ENCODE assay signal across 8 mouse cellular contexts in the genomic region with DNA sequence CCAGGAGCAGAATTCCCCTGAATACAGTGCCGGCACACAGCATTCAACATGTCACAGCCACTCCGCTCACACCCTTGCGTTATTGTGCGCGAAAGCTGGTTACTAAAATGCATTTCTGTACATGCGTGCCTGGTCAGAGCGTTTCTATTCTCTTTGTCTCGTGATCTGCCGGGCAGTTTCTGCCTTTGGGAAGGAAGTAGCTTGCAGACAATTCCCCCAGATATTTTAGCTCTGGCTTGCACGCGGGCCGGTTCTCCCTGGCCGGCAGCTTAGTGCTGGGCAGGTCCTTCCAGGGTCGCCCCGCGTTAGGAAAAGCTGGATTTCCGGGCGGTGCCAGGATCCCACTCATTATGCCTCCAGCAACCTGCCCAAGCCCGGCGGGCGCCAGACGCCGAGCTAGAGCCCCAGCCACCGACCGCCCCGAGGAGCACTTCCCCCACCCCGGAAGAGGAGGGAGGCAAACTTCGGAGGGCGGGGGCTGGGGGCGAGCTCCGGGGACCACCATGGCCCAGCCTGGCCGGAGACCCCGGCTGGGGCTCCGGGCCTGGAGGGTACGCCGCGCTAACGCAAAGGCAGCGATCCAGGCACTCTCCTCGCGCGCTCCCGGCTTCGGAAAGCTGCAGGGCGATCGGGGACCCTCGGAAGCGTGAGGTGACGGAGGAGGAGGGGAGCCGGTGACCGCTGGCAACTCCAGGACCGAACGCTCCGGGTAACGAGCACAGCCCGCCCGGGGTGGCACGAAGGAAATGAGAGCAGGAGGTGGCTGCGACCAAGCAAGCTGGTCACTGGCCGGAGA. TPM values are rescaled to one million over a fixed set of nuclear protein-coding genes. Genes with fewer than 3 reads are reported as not detected.
DNase-seq lines count a peak whose midpoint lies in the region; ATAC-seq and TF ChIP-seq lines count a peak whose summit lies in the region.

No protein-coding gene starts in this region.

- peak in 1 of 2 experiments; percentile 17 for DNase-seq in layer of hippocampus, adult 2 months (ENCODE audit: low spot score in 2 of 2)
- no peak for DNase-seq in layer of hippocampus, adult 9-10 months (ENCODE audit: low spot score)
- DNase-seq in cerebellum, adult 9-11 months = peak; percentile 74
- DNase-seq in forelimb bud, embryonic 11.5 days (ENCODE audit: low read depth, low spot score) = peak; percentile 61
- DNase-seq in liver = peak; percentile 53

- peak; percentile 41 for ATAC-seq in hindbrain, embryonic 16.5 days
- ATAC-seq in midbrain, embryonic 16.5 days = peak; percentile 58
- ATAC-seq in stomach, embryonic 15.5 days (ENCODE audit: insufficient read depth, low FRiP score, low read depth) = peak; percentile 2; the same call in 1 of the 2 replicates

- peak overlapping the region; percentile 97 for H3K9ac ChIP-seq in hindbrain, embryonic 16.5 days (ENCODE audit: low read depth, low read length)
- peak overlapping the region; percentile 95 for H3K9ac ChIP-seq in midbrain, embryonic 16.5 days (ENCODE audit: low read depth, low read length)
- peak overlapping the region; percentile 99 for H3K9ac ChIP-seq in stomach, embryonic 15.5 days

- no peaks in the 10 kb centered on the region for H3K36me3 ChIP-seq in hindbrain, embryonic 16.5 days (ENCODE audit: control insufficient read depth, insufficient read depth, low read length)
- no peaks in the 10 kb centered on the region for H3K36me3 ChIP-seq in midbrain, embryonic 16.5 days (ENCODE audit: control insufficient read depth, insufficient read depth, low read length)
- no peaks in the 10 kb centered on the region for H3K36me3 ChIP-seq in stomach, embryonic 15.5 days

- no peak for TF ChIP-seq CTCF in layer of hippocampus, adult 2 months (conservative IDR thresholded peaks at IDR 0.05)

- under 1% methylated on average over 59 of the region's 60 CpGs for WGBS in hindbrain, embryonic 16.5 days
- under 1% methylated on average over 57 of the region's 60 CpGs for WGBS in midbrain, embryonic 16.5 days
- WGBS in stomach, embryonic 15.5 days = under 1% methylated on average over 60 of the region's 60 CpGs

- H3K27ac ChIP-seq in layer of hippocampus, adult 2 months = peak overlapping the region; percentile 91
- H3K27ac ChIP-seq in hindbrain, embryonic 16.5 days (ENCODE audit: low read depth, low read length) = peak overlapping the region; percentile 97
- H3K27ac ChIP-seq in midbrain, embryonic 16.5 days (ENCODE audit: low read length) = peak overlapping the region; percentile 97
- peak overlapping the region; percentile 98 for H3K27ac ChIP-seq in stomach, embryonic 15.5 days

- no peaks in the 10 kb centered on the region for H3K9me3 ChIP-seq in hindbrain, embryonic 16.5 days (ENCODE audit: control insufficient read depth, low read length)
- no peaks in the 10 kb centered on the region for H3K9me3 ChIP-seq in midbrain, embryonic 16.5 days (replicated peaks; ENCODE audit: control insufficient read depth, low read length, poor library complexity, severe bottlenecking)
- H3K9me3 ChIP-seq in stomach, embryonic 15.5 days = no peaks in the 10 kb centered on the region

- H3K27me3 ChIP-seq in hindbrain, embryonic 16.5 days (replicated peaks; ENCODE audit: control insufficient read depth, insufficient read depth, low read length) = no peaks in the 10 kb centered on the region
- H3K27me3 ChIP-seq in midbrain, embryonic 16.5 days (ENCODE audit: control insufficient read depth, insufficient read depth, low read depth, low read length) = no peaks in the 10 kb centered on the region
- H3K27me3 ChIP-seq in stomach, embryonic 15.5 days (replicated peaks) = no peaks in the 10 kb centered on the region

- peak overlapping the region; percentile 75 for H3K4me2 ChIP-seq in hindbrain, embryonic 16.5 days (ENCODE audit: low read length)
- peak overlapping the region; percentile 86 for H3K4me2 ChIP-seq in midbrain, embryonic 16.5 days (ENCODE audit: low read length)
- H3K4me2 ChIP-seq in stomach, embryonic 15.5 days = peak overlapping the region; percentile 83

- peaks cover 25% of the 10 kb centered on the region for H3K4me1 ChIP-seq in hindbrain, embryonic 16.5 days (ENCODE audit: control insufficient read depth, insufficient read depth, low read depth, low read length)
- peaks cover 30% of the 10 kb centered on the region for H3K4me1 ChIP-seq in midbrain, embryonic 16.5 days (ENCODE audit: control insufficient read depth, insufficient read depth, low read length)
- H3K4me1 ChIP-seq in stomach, embryonic 15.5 days = peaks cover 31% of the 10 kb centered on the region

- peak overlapping the region; percentile 80 for H3K4me3 ChIP-seq in layer of hippocampus, adult 2 months
- peak overlapping the region; percentile 97 for H3K4me3 ChIP-seq in hindbrain, embryonic 16.5 days (ENCODE audit: low read length)
- H3K4me3 ChIP-seq in midbrain, embryonic 16.5 days (ENCODE audit: low read depth, low read length) = peak overlapping the region; percentile 90
- peak overlapping the region; percentile 98 for H3K4me3 ChIP-seq in stomach, embryonic 15.5 days (replicated peaks)

RNA-seq across cellular contexts. Expression of a gene that starts 0.8 kb away (rescaled TPM):
- total RNA-seq in layer of hippocampus, adult 2 months (2021) = 10 to 100 TPM; 79.8 to 80.8 TPM
- 51.3 and 51.6 TPM in 2 replicates for polyA plus RNA-seq in hindbrain, embryonic 16.5 days (2015; fragmentation: Nextera tagmentation; extraction: Ambion mirVana)
- 45.7 and 49.1 TPM in 2 replicates for polyA plus RNA-seq in midbrain, embryonic 16.5 days (2015; fragmentation: Nextera tagmentation; extraction: Ambion mirVana)
- 49.6 and 55.0 TPM in 2 replicates for polyA plus RNA-seq in stomach, embryonic 15.5 days (2015; fragmentation: Nextera tagmentation; extraction: Ambion mirVana)

Comparison
In these comparisons a context has a peak if more than half of its experiments do, and no peak if none do; other contexts are left out.
1. ATAC-seq: peak in every context shown above with its lines; median percentile 58 in midbrain, embryonic 16.5 days; 41 in hindbrain, embryonic 16.5 days; 2 in stomach, embryonic 15.5 days.